Mouse (Mus musculus) bone marrow macrophage, adult 2 months (primary cell): ENCODE data around the gene Gpr65. TPM values are rescaled to one million over a fixed set of nuclear protein-coding genes. Genes with fewer than 3 reads are reported as not detected.

ENCODE experiments used
- H3K27ac ChIP-seq: 2 replicates; pipeline ENCODE4 v1.5.1; 2012; ENCODE audit warnings: low read depth, low read length; ENCODE audit not compliant: insufficient read depth
- H3K4me1 ChIP-seq: 2 replicates; pipeline ENCODE4 v1.6.1; 2012; ENCODE audit warnings: low read length; ENCODE audit not compliant: control insufficient read depth, insufficient read depth
- H3K4me3 ChIP-seq: 2 replicates; pipeline ENCODE4 v1.5.1; 2012; ENCODE audit warnings: mild to moderate bottlenecking, low read length, moderate library complexity; ENCODE audit not compliant: insufficient read depth
- CTCF ChIP-seq: IDR thresholded peaks from 2 replicates; pipeline ENCODE4 v1.5.1; 2012; ENCODE audit warnings: low read depth, mild to moderate bottlenecking, low read length, moderate library complexity
- POLR2A ChIP-seq: IDR thresholded peaks from 2 replicates; pipeline ENCODE4 v1.6.1; 2012; ENCODE audit warnings: mild to moderate bottlenecking, low read depth, low read length, borderline replicate concordance
- polyA plus RNA-seq: library from polyadenylated mRNA; stranded (reverse); fragments of >200 nt; gene quantifications from 2 replicates; pipeline ENCODE4 v1.2.4, GENCODE M21; 2012; ENCODE audit not compliant: missing spikeins, insufficient read depth, insufficient read length

Gene Gpr65
- polyA plus RNA-seq, 1 experiment: 122 TPM

DNA sequence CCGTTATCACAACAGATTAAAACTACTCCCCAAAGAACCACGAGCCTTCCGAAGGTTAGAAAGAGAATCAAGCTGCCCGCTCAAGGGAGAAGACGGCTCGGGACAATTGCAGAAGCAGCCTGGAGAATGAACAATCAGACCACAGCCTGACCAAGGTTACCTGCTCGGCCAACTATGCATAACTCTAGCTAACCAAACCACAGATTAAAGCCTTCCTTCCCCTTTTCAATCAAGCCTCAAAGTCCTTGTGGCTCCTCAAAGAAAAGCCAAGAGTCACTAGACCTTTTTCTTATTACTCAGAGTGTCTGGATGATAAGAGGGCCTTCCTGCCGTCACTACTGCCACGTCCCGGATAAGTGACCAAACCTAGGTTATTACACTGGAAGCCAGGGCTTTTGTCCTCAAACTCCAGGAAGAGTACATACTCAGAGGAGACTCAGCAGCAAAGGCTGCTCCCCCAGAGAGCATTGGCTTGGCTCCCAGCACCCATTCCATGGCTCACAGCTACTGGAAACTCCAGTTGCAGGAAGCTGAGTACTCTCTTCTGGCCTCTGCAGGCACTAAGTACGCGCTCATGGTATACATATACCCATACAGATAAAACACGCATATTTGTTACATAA is 13.0 kb upstream of the Gpr65 start:
- Histone ChIP-seq H3K4me1 (peaks cover 43% of the 10 kb centered on the region), H3K4me3 (no peak overlapping the region), H3K27ac (peak overlapping the region; percentile 23; the same call in 1 of the 2 replicates)
- TF ChIP-seq POLR2A: no peak
- no peak for TF ChIP-seq CTCF

DNA sequence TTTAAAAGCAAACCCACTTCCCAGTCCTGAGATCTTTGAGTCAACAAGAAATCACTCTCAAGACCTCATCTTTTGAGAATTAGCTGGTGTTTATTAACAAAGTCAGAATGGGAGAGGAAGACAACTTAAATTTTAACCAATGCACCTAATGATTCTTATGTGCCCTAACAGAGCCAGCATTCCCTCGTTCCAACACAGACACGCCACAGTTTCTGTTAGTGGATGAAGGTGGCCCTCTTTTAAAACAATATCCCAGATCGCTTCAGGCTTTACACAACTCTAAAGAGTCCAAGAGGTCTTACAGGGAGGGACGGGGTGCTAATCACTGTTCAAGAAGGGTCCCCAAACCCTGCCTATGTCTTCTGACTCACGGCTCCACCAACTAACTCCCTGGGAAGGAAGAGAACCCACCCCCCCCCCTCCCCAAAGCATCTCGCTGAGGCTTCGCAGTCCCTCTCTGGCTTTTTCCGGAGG is 10.0 kb upstream of the Gpr65 start:
- H3K4me3 ChIP-seq: peak overlapping the region; percentile 93
- peaks cover 48% of the 10 kb centered on the region for H3K4me1 ChIP-seq
- H3K27ac ChIP-seq: peak overlapping the region; percentile 96
- TF ChIP-seq CTCF: no peak
- no peak for TF ChIP-seq POLR2A

GRCm38 (mm10) chr12:98258845-98259517 is 9.5 kb upstream of the Gpr65 start, which contains the start of gene Galc:
TSS of gene Galc (minus strand) at chr12:98259459.
- peak within 1 kb of the TSS; percentile 96 for H3K27ac ChIP-seq
- H3K4me1 ChIP-seq: peaks cover 45% of the 10 kb centered on the region

GRCm38 (mm10) chr12:98259518-98259852 is 8.9 kb upstream of the Gpr65 start:
- TF ChIP-seq CTCF (no peak), POLR2A (no peak)
- peak overlapping the region; percentile 73 for H3K27ac ChIP-seq
- H3K4me1 ChIP-seq: peaks cover 48% of the 10 kb centered on the region
- peak overlapping the region; percentile 93 for H3K4me3 ChIP-seq

More at GRCm38 (mm10) chr12:98258845-98259517, 9.5 kb upstream of the Gpr65 start, which contains the start of gene Galc:
- peak within 1 kb of the TSS; percentile 93 for H3K4me3 ChIP-seq
- TF ChIP-seq CTCF: no peak
- no peak for TF ChIP-seq POLR2A

DNA sequence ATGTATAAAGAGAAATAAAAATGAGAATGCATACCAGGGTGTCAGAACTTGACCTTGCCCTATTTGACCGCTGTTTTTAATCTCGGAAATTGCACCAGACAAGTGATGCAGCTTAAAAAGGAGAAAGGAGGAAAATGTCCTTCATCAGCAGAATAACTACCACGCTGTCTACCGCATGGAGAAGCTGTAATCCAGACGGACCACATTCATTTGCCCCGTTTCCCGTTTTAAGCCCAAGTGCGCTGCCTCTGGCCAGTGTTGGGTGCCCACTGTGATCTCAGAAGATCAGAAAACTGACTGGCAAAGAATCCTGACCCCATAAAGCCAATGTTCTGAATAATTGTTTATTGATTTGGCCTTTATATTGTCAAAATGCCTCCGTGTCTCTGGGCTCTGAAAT is 2.7 kb upstream of the Gpr65 start:
- Histone ChIP-seq H3K27ac (peak overlapping the region; percentile 95), H3K4me1 (peaks cover 39% of the 10 kb centered on the region), H3K4me3 (peak overlapping the region; percentile 32)
- TF ChIP-seq CTCF (0 out of 2 replicates have a peak, but pooled peaks have one; percentile 5), POLR2A (no peak)

DNA sequence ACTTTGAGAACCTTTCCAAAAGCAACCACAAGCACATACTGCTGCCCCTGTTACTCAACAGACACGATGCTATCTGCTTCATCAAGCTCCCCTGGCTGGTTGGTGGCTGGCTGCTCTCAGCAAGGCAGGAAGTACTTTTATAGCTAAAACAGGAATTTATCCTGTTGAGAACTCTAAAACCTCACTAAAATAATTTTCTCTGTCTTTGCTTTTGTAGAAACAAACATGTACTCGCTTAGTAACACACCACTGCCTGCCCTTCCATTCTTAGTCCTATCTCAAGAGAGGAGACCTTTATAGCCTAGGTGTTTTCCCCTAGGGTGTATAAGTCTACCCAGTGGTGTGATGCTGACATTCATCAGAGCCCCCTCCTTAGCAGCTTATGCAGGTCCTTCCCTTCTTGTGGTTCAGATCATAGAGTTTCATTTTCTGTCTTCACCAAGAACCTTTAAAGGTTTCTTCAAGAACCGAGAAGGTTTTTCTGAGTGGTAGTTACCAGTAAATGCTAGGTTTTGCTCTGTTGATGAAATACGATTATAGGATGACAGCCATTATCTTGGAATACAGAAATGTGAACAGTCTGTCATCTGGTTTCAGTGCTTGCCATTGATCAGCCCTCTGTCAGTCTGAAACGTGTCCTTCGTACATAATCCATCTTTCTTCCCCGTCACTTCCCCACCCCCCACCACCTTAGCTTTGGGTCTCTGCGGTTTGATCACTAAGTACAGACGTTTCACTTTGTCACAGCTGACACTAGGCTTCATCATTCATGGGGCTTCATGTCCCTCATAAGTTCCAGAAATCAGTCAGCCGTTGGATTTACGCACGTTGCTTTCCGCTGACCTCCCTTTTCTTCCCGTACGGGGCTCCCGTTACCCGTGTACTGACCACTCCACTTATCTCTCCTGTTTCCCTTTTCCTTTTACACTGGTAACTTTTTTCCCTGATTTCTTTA is 1.6 kb downstream of the Gpr65 start:
- Histone ChIP-seq H3K4me3 (peak overlapping the region; percentile 90), H3K4me1 (peaks cover 36% of the 10 kb centered on the region), H3K27ac (peak overlapping the region; percentile 69)
- TF ChIP-seq POLR2A (no peak), CTCF (no peak)

GRCm38 (mm10) chr12:98270810-98271566 is 2.6 kb downstream of the Gpr65 start:
- peak overlapping the region; percentile 69 for H3K27ac ChIP-seq
- TF ChIP-seq CTCF (no peak), POLR2A (no peak)
- peak overlapping the region; percentile 90 for H3K4me3 ChIP-seq
- H3K4me1 ChIP-seq: peaks cover 34% of the 10 kb centered on the region

DNA sequence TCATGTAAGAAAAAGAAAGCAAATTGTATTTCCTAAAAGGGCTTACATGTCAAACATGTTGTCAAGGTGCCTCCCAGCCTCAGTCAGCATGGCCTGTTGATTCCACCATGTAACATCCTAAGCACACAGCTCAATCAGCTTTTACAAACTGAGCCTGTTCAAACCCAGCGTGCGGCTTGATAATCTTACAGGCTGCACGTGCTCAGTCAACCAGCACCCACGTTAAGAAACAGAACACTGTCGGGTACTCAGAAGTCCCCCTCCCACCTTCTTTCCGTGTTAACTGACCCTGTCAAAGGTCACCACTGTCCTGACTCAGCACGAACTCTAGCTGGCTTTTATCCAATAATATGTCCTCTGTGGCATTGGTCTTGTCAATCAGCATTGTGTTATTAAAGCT is 4.0 kb downstream of the Gpr65 start:
- H3K4me3 ChIP-seq: no peak overlapping the region
- TF ChIP-seq CTCF: no peak
- no peak for TF ChIP-seq POLR2A
- H3K27ac ChIP-seq: no peak overlapping the region
- H3K4me1 ChIP-seq: peaks cover 27% of the 10 kb centered on the region

GRCm38 (mm10) chr12:98280530-98280929 is 12.1 kb downstream of the Gpr65 start:
- Histone ChIP-seq H3K27ac (no peak overlapping the region), H3K4me1 (peaks cover 38% of the 10 kb centered on the region), H3K4me3 (no peak overlapping the region)
- TF ChIP-seq POLR2A (no peak), CTCF (no peak)
